Mouse (Mus musculus): Measurements from ENCODE around the gene Stard7. TPM values are rescaled to one million over a fixed set of nuclear protein-coding genes. Genes with fewer than 3 reads are reported as not detected.

Gene Stard7
- total and polyA plus RNA-seq, 3 experiments, result 46.5 to 250 (median 81.6) TPM

- Histone ChIP-seq H3K36me3 (replicated peaks) (peaks cover 30% of the 10 kb centered on the region), H3K27me3 (ENCODE audit: insufficient read depth, low read length) (no peaks in the 10 kb centered on the region), H3K9me3 (replicated peaks) (no peaks in the 10 kb centered on the region), H3K4me1 (ENCODE audit: insufficient read depth, low read depth, low read length) (peaks cover 35% of the 10 kb centered on the region), H3K4me3 (ENCODE audit: low read depth, low read length) (no peak overlapping the region)
- TF ChIP-seq CTCF (IDR thresholded peaks at IDR 0.05; ENCODE audit: low read depth, low read length) (no peak), TAL1 (conservative IDR thresholded peaks at IDR 0.05; ENCODE audit: low read depth, low read length) (no peak), GATA2 (IDR thresholded peaks at IDR 0.05; ENCODE audit: borderline replicate concordance, low read depth, low read length) (no peak), POLR2AphosphoS5 (IDR thresholded peaks at IDR 0.05; ENCODE audit: insufficient replicate concordance, low read depth, low read length) (no peak), GATA1 (IDR thresholded peaks at IDR 0.05; ENCODE audit: borderline replicate concordance, low read length) (no peak)
- ATAC-seq (ENCODE audit: extremely low read depth, insufficient number of reproducible peaks, low FRiP score, poor library complexity, severe bottlenecking), result no peak
- DNase-seq (ENCODE audit: low spot score), result no peak
These were observed 2.8 kb downstream of the Stard7 start for GRCm38 (mm10) chr2:127272806-127273205.

- Histone ChIP-seq H3K4me3 (ENCODE audit: low read depth, low read length) (no peak overlapping the region), H3K27me3 (ENCODE audit: insufficient read depth, low read length) (no peaks in the 10 kb centered on the region), H3K4me1 (ENCODE audit: insufficient read depth, low read depth, low read length) (peaks cover 27% of the 10 kb centered on the region), H3K36me3 (replicated peaks) (peaks cover 38% of the 10 kb centered on the region), H3K9me3 (replicated peaks) (no peaks in the 10 kb centered on the region)
- no peak for ATAC-seq (ENCODE audit: extremely low read depth, insufficient number of reproducible peaks, low FRiP score, poor library complexity, severe bottlenecking)
- TF ChIP-seq POLR2AphosphoS5 (IDR thresholded peaks at IDR 0.05; ENCODE audit: insufficient replicate concordance, low read depth, low read length) (no peak), CTCF (IDR thresholded peaks at IDR 0.05; ENCODE audit: low read depth, low read length) (no peak), GATA1 (IDR thresholded peaks at IDR 0.05; ENCODE audit: borderline replicate concordance, low read length) (no peak), TAL1 (conservative IDR thresholded peaks at IDR 0.05; ENCODE audit: low read depth, low read length) (no peak), GATA2 (IDR thresholded peaks at IDR 0.05; ENCODE audit: borderline replicate concordance, low read depth, low read length) (no peak)
- no peak for DNase-seq (ENCODE audit: low spot score)
These were observed 4.6 kb downstream of the Stard7 start for GRCm38 (mm10) chr2:127274590-127274989.

GRCm38 (mm10) chr2:127275551-127276320 lies 5.7 kb downstream of the Stard7 start:
- no peaks in the 10 kb centered on the region for H3K9me3 ChIP-seq (replicated peaks)
- peaks cover 46% of the 10 kb centered on the region for H3K36me3 ChIP-seq (replicated peaks)
- no peak overlapping the region for H3K4me3 ChIP-seq (ENCODE audit: low read depth, low read length)
- peaks cover 26% of the 10 kb centered on the region for H3K4me1 ChIP-seq (ENCODE audit: insufficient read depth, low read depth, low read length)
- no peaks in the 10 kb centered on the region for H3K27me3 ChIP-seq (ENCODE audit: insufficient read depth, low read length)
- TF ChIP-seq GATA1 (IDR thresholded peaks at IDR 0.05; ENCODE audit: borderline replicate concordance, low read length) (no peak), TAL1 (conservative IDR thresholded peaks at IDR 0.05; ENCODE audit: low read depth, low read length) (no peak), GATA2 (IDR thresholded peaks at IDR 0.05; ENCODE audit: borderline replicate concordance, low read depth, low read length) (no peak), POLR2AphosphoS5 (IDR thresholded peaks at IDR 0.05; ENCODE audit: insufficient replicate concordance, low read depth, low read length) (no peak), CTCF (IDR thresholded peaks at IDR 0.05; ENCODE audit: low read depth, low read length) (no peak)
- DNase-seq (ENCODE audit: low spot score) (no peak), ATAC-seq (ENCODE audit: extremely low read depth, insufficient number of reproducible peaks, low FRiP score, poor library complexity, severe bottlenecking) (no peak)

GRCm38 (mm10) chr2:127278162-127278561 lies 8.1 kb downstream of the Stard7 start:
- Histone ChIP-seq H3K9me3 (replicated peaks) (no peaks in the 10 kb centered on the region), H3K36me3 (replicated peaks) (peaks cover 48% of the 10 kb centered on the region), H3K4me3 (ENCODE audit: low read depth, low read length) (no peak overlapping the region), H3K27me3 (ENCODE audit: insufficient read depth, low read length) (no peaks in the 10 kb centered on the region), H3K4me1 (ENCODE audit: insufficient read depth, low read depth, low read length) (peaks cover 15% of the 10 kb centered on the region)
- TF ChIP-seq GATA2 (IDR thresholded peaks at IDR 0.05; ENCODE audit: borderline replicate concordance, low read depth, low read length) (no peak), CTCF (IDR thresholded peaks at IDR 0.05; ENCODE audit: low read depth, low read length) (no peak), TAL1 (conservative IDR thresholded peaks at IDR 0.05; ENCODE audit: low read depth, low read length) (no peak), POLR2AphosphoS5 (IDR thresholded peaks at IDR 0.05; ENCODE audit: insufficient replicate concordance, low read depth, low read length) (no peak), GATA1 (IDR thresholded peaks at IDR 0.05; ENCODE audit: borderline replicate concordance, low read length) (no peak)
- no peak for ATAC-seq (ENCODE audit: extremely low read depth, insufficient number of reproducible peaks, low FRiP score, poor library complexity, severe bottlenecking)
- no peak for DNase-seq (ENCODE audit: low spot score)

GRCm38 (mm10) chr2:127292250-127292649 lies 22.2 kb downstream of the Stard7 start:
- Histone ChIP-seq H3K27me3 (ENCODE audit: insufficient read depth, low read length) (no peaks in the 10 kb centered on the region), H3K36me3 (replicated peaks) (peaks cover 84% of the 10 kb centered on the region), H3K9me3 (replicated peaks) (no peaks in the 10 kb centered on the region), H3K4me3 (ENCODE audit: low read depth, low read length) (no peak overlapping the region), H3K4me1 (ENCODE audit: insufficient read depth, low read depth, low read length) (no peaks in the 10 kb centered on the region)
- no peak for TF ChIP-seq CTCF (IDR thresholded peaks at IDR 0.05; ENCODE audit: low read depth, low read length)
- no peak for TF ChIP-seq POLR2AphosphoS5 (IDR thresholded peaks at IDR 0.05; ENCODE audit: insufficient replicate concordance, low read depth, low read length)
- no peak for TF ChIP-seq GATA2 (IDR thresholded peaks at IDR 0.05; ENCODE audit: borderline replicate concordance, low read depth, low read length)
- TF ChIP-seq GATA1 (IDR thresholded peaks at IDR 0.05; ENCODE audit: borderline replicate concordance, low read length), result no peak
- no peak for TF ChIP-seq TAL1 (conservative IDR thresholded peaks at IDR 0.05; ENCODE audit: low read depth, low read length)
- ATAC-seq (ENCODE audit: extremely low read depth, insufficient number of reproducible peaks, low FRiP score, poor library complexity, severe bottlenecking), result no peak
- DNase-seq (ENCODE audit: low spot score), result no peak

- H3K9me3 ChIP-seq (replicated peaks), result no peaks in the 10 kb centered on the region
- TF ChIP-seq POLR2AphosphoS5 (IDR thresholded peaks at IDR 0.05; ENCODE audit: insufficient replicate concordance, low read depth, low read length), result no peak
- TF ChIP-seq CTCF (IDR thresholded peaks at IDR 0.05; ENCODE audit: low read depth, low read length), result no peak
- no peak for TF ChIP-seq TAL1 (conservative IDR thresholded peaks at IDR 0.05; ENCODE audit: low read depth, low read length)
- TF ChIP-seq GATA1 (IDR thresholded peaks at IDR 0.05; ENCODE audit: borderline replicate concordance, low read length), result no peak
- TF ChIP-seq GATA2 (IDR thresholded peaks at IDR 0.05; ENCODE audit: borderline replicate concordance, low read depth, low read length), result no peak
- no peak for ATAC-seq (ENCODE audit: extremely low read depth, insufficient number of reproducible peaks, low FRiP score, poor library complexity, severe bottlenecking)
- H3K27me3 ChIP-seq (ENCODE audit: insufficient read depth, low read length), result no peaks in the 10 kb centered on the region
- H3K4me1 ChIP-seq (ENCODE audit: insufficient read depth, low read depth, low read length), result no peaks in the 10 kb centered on the region
- no peak for DNase-seq (ENCODE audit: low spot score)
- H3K4me3 ChIP-seq (ENCODE audit: low read depth, low read length), result no peak overlapping the region
- peaks cover 96% of the 10 kb centered on the region for H3K36me3 ChIP-seq (replicated peaks)
These were observed 27.2 kb downstream of the Stard7 start for GRCm38 (mm10) chr2:127297001-127297805.
